Mouse (Mus musculus): Measurements from ENCODE around the gene Reep3.
"Not testable (repeated sequence)": the region's sequence is repeated elsewhere in the genome, so short reads cannot be mapped to it uniquely, and the experiment has no call there.

The Reep3 gene

GRCm38 (mm10) chr10:67010521-67010920 is 86.2 kb downstream of the Reep3 start:
- DNase-seq: no peak

- DNase-seq: peak; percentile 53
Measured at GRCm38 (mm10) chr10:67004527-67005042, 92.2 kb downstream of the Reep3 start.

GRCm38 (mm10) chr10:67003743-67004526 is 92.8 kb downstream of the Reep3 start:
- peak; percentile 43 for DNase-seq

GRCm38 (mm10) chr10:67003009-67003742 is 93.6 kb downstream of the Reep3 start:
- peak; percentile 22 for DNase-seq

GRCm38 (mm10) chr10:67002207-67003008 is 94.3 kb downstream of the Reep3 start:
- DNase-seq: peak; percentile 42

GRCm38 (mm10) chr10:67000958-67001615 is 95.7 kb downstream of the Reep3 start:
- DNase-seq: not testable (repeated sequence)

- no peak for DNase-seq
Measured at GRCm38 (mm10) chr10:67000136-67000535, 96.6 kb downstream of the Reep3 start.

GRCm38 (mm10) chr10:66998770-66999169 is 98.0 kb downstream of the Reep3 start:
- no peak for DNase-seq

- DNase-seq: no peak
Measured at GRCm38 (mm10) chr10:66995181-66995580, 101.6 kb downstream of the Reep3 start.

- DNase-seq: no peak
Measured at GRCm38 (mm10) chr10:66994469-66994868, 102.3 kb downstream of the Reep3 start.

GRCm38 (mm10) chr10:66992591-66992990 is 104.2 kb downstream of the Reep3 start:
- DNase-seq: no peak

GRCm38 (mm10) chr10:66990506-66990905 is 106.2 kb downstream of the Reep3 start:
- DNase-seq: no peak

GRCm38 (mm10) chr10:66983043-66983442 is 113.7 kb downstream of the Reep3 start:
- DNase-seq: no peak

- DNase-seq: no peak
Measured at GRCm38 (mm10) chr10:66978215-66978614, 118.5 kb downstream of the Reep3 start.

GRCm38 (mm10) chr10:66977093-66977492 is 119.7 kb downstream of the Reep3 start:
- no peak for DNase-seq

- no peak for DNase-seq
Measured at GRCm38 (mm10) chr10:66975451-66975850, 121.3 kb downstream of the Reep3 start.

- no peak for DNase-seq
Measured at GRCm38 (mm10) chr10:66974417-66974816, 122.3 kb downstream of the Reep3 start.

GRCm38 (mm10) chr10:66973866-66974265 is 122.9 kb downstream of the Reep3 start:
- DNase-seq: no peak

- no peak for DNase-seq
Measured at GRCm38 (mm10) chr10:66973274-66973673, 123.5 kb downstream of the Reep3 start.

GRCm38 (mm10) chr10:66970336-66971115 is 126.2 kb downstream of the Reep3 start:
- no peak for DNase-seq

- DNase-seq: no peak
Measured at GRCm38 (mm10) chr10:66969581-66969980, 127.2 kb downstream of the Reep3 start.

- DNase-seq: no peak
Measured at GRCm38 (mm10) chr10:66969081-66969480, 127.7 kb downstream of the Reep3 start.

Data from thymus, postnatal 14 days (tissue).